Mouse (Mus musculus) adrenal gland, adult (tissue): ENCODE data around the gene Abat.

Experiments
- DNase-seq, 2 experiments: peaks; one replicate each; pipeline ENCODE4 v3.0.0; 2022 to 2023; ENCODE audit warnings: low spot score in 1 of 2; ENCODE audit not compliant: inconsistent age in 2 of 2

Gene Abat

GRCm38 (mm10) chr16:8667814-8668213 is 154.6 kb downstream of the Abat start:
- DNase-seq, result peak in 1 of 2 experiments; percentile 68

GRCm38 (mm10) chr16:8668386-8668785 is 155.2 kb downstream of the Abat start:
- DNase-seq, result peak in 1 of 2 experiments; percentile 39

GRCm38 (mm10) chr16:8669432-8669831 is 156.2 kb downstream of the Abat start:
- DNase-seq, result peak in 1 of 2 experiments; percentile 83

GRCm38 (mm10) chr16:8670041-8671035 is 157.1 kb downstream of the Abat start:
- DNase-seq, result peak in 1 of 2 experiments; percentile 85
